Mouse (Mus musculus) naive thymus-derived CD4-positive, alpha-beta T cell, adult 2 months (primary cell): ENCODE measurements around the gene Mogat2.

Experiments
- DNase-seq: peaks from one replicate; pipeline ENCODE4 v3.0.0-alpha.2; 2011; ENCODE audit warnings: low read depth

Mogat2 gene

GRCm38 (mm10) chr7:99194511-99194910 lies 43.9 kb downstream of the Mogat2 start:
- no peak for DNase-seq

- no peak for DNase-seq
Measured at GRCm38 (mm10) chr7:99193926-99194325, 44.5 kb downstream of the Mogat2 start.

GRCm38 (mm10) chr7:99191411-99191810 lies 47.0 kb downstream of the Mogat2 start:
- DNase-seq: no peak

- peak; percentile 21 for DNase-seq
Measured at GRCm38 (mm10) chr7:99189885-99190284, 48.5 kb downstream of the Mogat2 start.

GRCm38 (mm10) chr7:99188630-99189029 lies 49.8 kb downstream of the Mogat2 start:
- DNase-seq: no peak

- DNase-seq: no peak
Measured at GRCm38 (mm10) chr7:99187451-99187850, 51.0 kb downstream of the Mogat2 start.

- DNase-seq: no peak
Measured at GRCm38 (mm10) chr7:99185405-99185804, 53.0 kb downstream of the Mogat2 start.

- DNase-seq: peak; percentile 43
Measured at GRCm38 (mm10) chr7:99183751-99184150, 54.7 kb downstream of the Mogat2 start.

- peak; percentile 97 for DNase-seq
Measured at GRCm38 (mm10) chr7:99182432-99183172, 55.8 kb downstream of the Mogat2 start, which contains the start of gene Dgat2. Gene Dgat2, minus strand, starts transcription at chr7:99182719.

- DNase-seq: peak; percentile 51
Measured at GRCm38 (mm10) chr7:99181619-99182431, 56.6 kb downstream of the Mogat2 start.

- DNase-seq: no peak
Measured at GRCm38 (mm10) chr7:99180162-99180561, 58.3 kb downstream of the Mogat2 start.

GRCm38 (mm10) chr7:99179271-99179670 lies 59.1 kb downstream of the Mogat2 start:
- DNase-seq: no peak

- DNase-seq: no peak
Measured at GRCm38 (mm10) chr7:99177386-99177785, 61.0 kb downstream of the Mogat2 start.

- no peak for DNase-seq
Measured at GRCm38 (mm10) chr7:99175666-99176065, 62.8 kb downstream of the Mogat2 start.

- DNase-seq: no peak
Measured at GRCm38 (mm10) chr7:99175118-99175517, 63.3 kb downstream of the Mogat2 start.

GRCm38 (mm10) chr7:99174006-99174405 lies 64.4 kb downstream of the Mogat2 start:
- DNase-seq: no peak

GRCm38 (mm10) chr7:99172898-99173297 lies 65.5 kb downstream of the Mogat2 start:
- no peak for DNase-seq

- DNase-seq: no peak
Measured at GRCm38 (mm10) chr7:99171730-99172463, 66.5 kb downstream of the Mogat2 start.

- no peak for DNase-seq
Measured at GRCm38 (mm10) chr7:99170519-99170918, 67.9 kb downstream of the Mogat2 start.

GRCm38 (mm10) chr7:99169717-99170403 lies 68.6 kb downstream of the Mogat2 start:
- DNase-seq: no peak
